In genomic region chr13:119395517-119396080, GRCm38 (mm10) we compare ENCODE assay signal across 15 mouse cellular contexts.
"Had no signal": no experiment of that assay in that cellular context is flagged by ENCODE, and none has a peak within 500 bp of the region (broad histone marks: within the 10 kb centered on the region; RNA-seq: fewer than 3 reads in every experiment).

No protein-coding gene starts in this region.

- ATAC-seq: intestine, embryonic 15.5 days; liver, postnatal 0 days had no signal

- H3K4me1 ChIP-seq: intestine, embryonic 15.5 days; kidney, embryonic 15.5 days; limb, embryonic 12.5 days; limb, embryonic 15.5 days had no signal

- DNase-seq: kidney, adult 11 months; kidney, adult 8-10 months; kidney, postnatal 10 days; kidney, postnatal 4 days; left cerebral cortex, postnatal 4 days; liver, postnatal 0 days; midbrain, embryonic 14.5 days; thymus, postnatal 36 days had no signal

- H3K4me2 ChIP-seq: intestine, embryonic 15.5 days; kidney, embryonic 15.5 days; limb, embryonic 12.5 days; limb, embryonic 15.5 days; liver, embryonic 11.5 days; midbrain, embryonic 11.5 days had no signal

- H3K9ac ChIP-seq: intestine, embryonic 15.5 days; kidney, embryonic 15.5 days; limb, embryonic 12.5 days; limb, embryonic 15.5 days; liver, embryonic 14.5 days; liver, postnatal 0 days had no signal

- H3K27ac ChIP-seq: intestine, embryonic 15.5 days; kidney, embryonic 15.5 days; limb, embryonic 12.5 days; limb, embryonic 15.5 days; liver, embryonic 14.5 days had no signal

- H3K9me3 ChIP-seq: intestine, embryonic 15.5 days; kidney, embryonic 15.5 days; limb, embryonic 12.5 days; limb, embryonic 15.5 days had no signal

- H3K4me3 ChIP-seq: intestine, embryonic 15.5 days; kidney, embryonic 15.5 days; limb, embryonic 12.5 days; limb, embryonic 15.5 days had no signal

- H3K27me3 ChIP-seq: intestine, embryonic 15.5 days; kidney, embryonic 15.5 days; limb, embryonic 12.5 days; limb, embryonic 15.5 days had no signal
